Mouse (Mus musculus): ENCODE results near the gene Tfap4. TPM values are rescaled to one million over a fixed set of nuclear protein-coding genes. Genes with fewer than 3 reads are reported as not detected.

The Tfap4 gene
- polyA plus RNA-seq, 1 experiment from 2014 or later: 33.2 TPM

DNA sequence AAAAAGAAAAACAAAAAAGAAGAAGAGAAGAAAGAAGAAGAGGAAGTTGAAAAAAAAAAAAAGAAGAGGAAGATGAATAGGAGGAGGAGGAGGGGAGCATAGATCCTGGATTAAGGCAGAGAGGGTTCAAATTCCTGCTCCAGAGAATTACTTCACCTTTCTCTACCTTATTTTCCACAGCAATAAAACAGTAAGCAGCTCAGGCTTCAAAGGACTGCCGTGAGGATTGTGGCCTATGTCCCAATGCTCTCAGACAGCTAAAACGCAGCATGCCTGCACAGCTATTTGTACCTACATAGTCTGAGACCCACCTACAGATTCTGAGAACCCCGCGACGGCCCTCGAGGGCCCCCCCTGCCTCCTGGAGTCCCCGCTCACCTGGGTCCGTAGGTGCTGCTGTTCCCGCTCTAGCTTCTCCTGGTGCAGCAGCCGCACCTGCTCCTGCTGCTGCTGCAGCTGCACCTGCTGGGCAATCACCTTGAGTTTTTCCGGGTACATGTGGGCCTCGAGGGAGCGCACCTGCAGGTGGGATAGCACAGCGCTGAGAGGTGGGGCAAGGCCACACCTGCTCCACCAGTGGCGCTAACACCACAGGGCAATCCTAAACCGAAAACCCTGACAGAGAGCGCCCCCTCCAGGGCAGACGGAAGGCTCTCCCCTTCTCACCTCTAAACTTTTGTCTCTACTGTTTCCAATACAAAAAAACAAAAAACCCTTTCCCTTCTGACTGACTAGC is 10.5 kb downstream of the Tfap4 start:
- Histone ChIP-seq H3K36me3 (peaks cover 63% of the 10 kb centered on the region), H3K4me3 (no peak overlapping the region), H3K27ac (no peak overlapping the region), H3K4me1 (peaks cover 30% of the 10 kb centered on the region), H3K27me3 (no peaks in the 10 kb centered on the region), H3K9ac (no peak overlapping the region), H3K4me2 (no peak overlapping the region), H3K9me3 (no peaks in the 10 kb centered on the region)
- 88% methylated on average over 18 of the region's 18 CpGs for WGBS
- ATAC-seq (ENCODE audit: insufficient number of reproducible peaks, insufficient read depth, low FRiP score, low TSS enrichment, low read depth): no peak

DNA sequence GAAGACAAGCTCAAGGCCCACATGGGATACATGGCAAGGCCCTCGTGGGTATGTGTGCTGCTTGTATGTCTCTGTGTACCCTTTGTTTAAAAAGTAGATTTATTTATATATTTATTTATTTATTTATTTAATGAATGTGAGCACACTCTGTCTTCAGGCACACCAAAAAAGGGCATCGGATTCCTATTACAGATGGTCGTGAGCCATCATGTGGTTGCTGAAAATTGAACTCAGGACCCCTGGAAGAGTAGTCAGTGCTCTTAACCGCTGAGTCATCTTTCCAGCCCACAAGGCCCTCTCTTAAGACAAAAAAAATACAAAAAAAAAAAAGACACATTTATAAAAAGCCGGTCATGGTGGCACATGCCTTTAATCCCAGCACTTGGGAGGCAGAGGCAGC is 12.0 kb downstream of the Tfap4 start:
- 81% methylated on average over 5 of the region's 5 CpGs for WGBS
- H3K4me1 ChIP-seq: peaks cover 16% of the 10 kb centered on the region
- no peak overlapping the region for H3K27ac ChIP-seq
- H3K9me3 ChIP-seq: no peaks in the 10 kb centered on the region
- peaks cover 63% of the 10 kb centered on the region for H3K36me3 ChIP-seq
- no peaks in the 10 kb centered on the region for H3K27me3 ChIP-seq
- H3K4me3 ChIP-seq: no peak overlapping the region
- H3K4me2 ChIP-seq: no peak overlapping the region
- ATAC-seq (ENCODE audit: insufficient number of reproducible peaks, insufficient read depth, low FRiP score, low TSS enrichment, low read depth): no peak
- no peak overlapping the region for H3K9ac ChIP-seq

GRCm38 (mm10) chr16:4546838-4547237 is 12.8 kb downstream of the Tfap4 start:
- whole genome bisulfite sequencing: 94% methylated on average over 8 of the region's 8 CpGs
- H3K4me2 ChIP-seq: no peak overlapping the region

DNA sequence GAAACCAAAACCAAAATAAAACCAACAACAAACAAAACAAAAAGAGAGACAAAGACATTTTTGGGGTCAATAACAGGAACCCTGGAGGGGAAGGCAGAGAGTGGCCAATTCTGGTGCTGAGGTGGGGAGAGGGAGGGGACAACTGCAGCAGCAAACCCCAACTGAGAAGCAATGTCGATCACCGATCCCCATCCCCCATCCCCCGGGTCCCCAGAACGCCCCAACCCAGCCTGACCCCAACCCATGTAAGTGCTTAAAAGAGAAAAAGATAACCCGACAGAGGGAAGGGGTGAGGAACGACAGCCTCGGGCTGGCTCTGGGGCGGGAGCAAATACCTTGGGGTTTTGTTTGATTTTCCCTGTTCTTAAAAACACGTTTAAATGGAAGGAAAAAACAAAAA is 14.8 kb downstream of the Tfap4 start:
- H3K9me3 ChIP-seq: no peaks in the 10 kb centered on the region
- no peak overlapping the region for H3K27ac ChIP-seq
- H3K4me3 ChIP-seq: no peak overlapping the region
- no peak overlapping the region for H3K9ac ChIP-seq
- H3K4me2 ChIP-seq: no peak overlapping the region
- H3K4me1 ChIP-seq: peaks cover 5% of the 10 kb centered on the region
- no peaks in the 10 kb centered on the region for H3K27me3 ChIP-seq
- no peak for ATAC-seq (ENCODE audit: insufficient number of reproducible peaks, insufficient read depth, low FRiP score, low TSS enrichment, low read depth)
- peaks cover 50% of the 10 kb centered on the region for H3K36me3 ChIP-seq
- 82% methylated on average over 9 of the region's 9 CpGs for WGBS

More at GRCm38 (mm10) chr16:4546838-4547237, 12.8 kb downstream of the Tfap4 start:
- H3K4me1 ChIP-seq: peaks cover 13% of the 10 kb centered on the region
- no peak overlapping the region for H3K9ac ChIP-seq
- ATAC-seq (ENCODE audit: insufficient number of reproducible peaks, insufficient read depth, low FRiP score, low TSS enrichment, low read depth): no peak
- no peak overlapping the region for H3K27ac ChIP-seq
- H3K9me3 ChIP-seq: no peaks in the 10 kb centered on the region
- no peak overlapping the region for H3K4me3 ChIP-seq
- H3K36me3 ChIP-seq: peaks cover 63% of the 10 kb centered on the region
- no peaks in the 10 kb centered on the region for H3K27me3 ChIP-seq

GRCm38 (mm10) chr16:4543266-4543665 is 16.4 kb downstream of the Tfap4 start:
- H3K27me3 ChIP-seq: no peaks in the 10 kb centered on the region
- peaks cover 12% of the 10 kb centered on the region for H3K4me1 ChIP-seq
- no peak overlapping the region for H3K27ac ChIP-seq
- H3K4me3 ChIP-seq: no peak overlapping the region
- peaks cover 34% of the 10 kb centered on the region for H3K36me3 ChIP-seq
- H3K9me3 ChIP-seq: no peaks in the 10 kb centered on the region
- 0 out of 2 replicates have a peak overlapping the region, but pooled peaks have one; percentile 36 for H3K9ac ChIP-seq
- 88% methylated on average over 3 of the region's 3 CpGs for WGBS
- no peak overlapping the region for H3K4me2 ChIP-seq
- ATAC-seq (ENCODE audit: insufficient number of reproducible peaks, insufficient read depth, low FRiP score, low TSS enrichment, low read depth): no peak

DNA sequence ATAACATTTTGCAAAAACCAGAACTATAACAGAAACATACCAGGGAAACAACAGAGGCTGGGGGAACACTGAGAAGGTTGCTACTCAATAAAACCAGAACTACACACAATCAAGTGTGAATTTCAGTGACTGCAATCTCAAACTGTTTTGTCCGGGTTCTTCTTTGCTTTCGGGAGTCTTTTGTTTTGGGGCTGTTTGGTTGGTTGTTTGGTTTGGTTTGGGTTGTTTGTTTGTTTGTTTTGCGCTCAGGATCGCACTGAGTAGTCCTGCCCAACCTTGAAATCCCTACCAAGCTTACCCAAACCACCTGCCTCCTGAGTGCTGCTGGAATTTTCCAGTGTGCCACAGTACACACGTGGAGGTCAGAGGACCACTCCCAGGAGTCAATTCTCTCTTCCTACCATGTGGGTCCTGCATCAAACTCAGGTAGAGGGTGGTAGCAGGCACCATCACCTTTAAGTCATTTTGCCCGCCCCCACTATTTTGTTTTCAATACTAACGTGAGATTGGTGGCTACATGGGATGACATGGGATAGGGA is 17.3 kb downstream of the Tfap4 start:
- WGBS: 46% methylated on average over 7 of the region's 7 CpGs
- Histone ChIP-seq H3K27me3 (no peaks in the 10 kb centered on the region), H3K4me3 (peak overlapping the region; percentile 49), H3K4me1 (peaks cover 19% of the 10 kb centered on the region), H3K9ac (peak overlapping the region; percentile 27; the same call in 1 of the 2 replicates), H3K4me2 (peak overlapping the region; percentile 60), H3K36me3 (peaks cover 28% of the 10 kb centered on the region), H3K9me3 (no peaks in the 10 kb centered on the region), H3K27ac (0 out of 2 replicates have a peak overlapping the region, but pooled peaks have one; percentile 24)
- no peak for ATAC-seq (ENCODE audit: insufficient number of reproducible peaks, insufficient read depth, low FRiP score, low TSS enrichment, low read depth)

- no peaks in the 10 kb centered on the region for H3K9me3 ChIP-seq
- peak; percentile 96 for ATAC-seq (ENCODE audit: insufficient number of reproducible peaks, insufficient read depth, low FRiP score, low TSS enrichment, low read depth)
- no peaks in the 10 kb centered on the region for H3K27me3 ChIP-seq
- H3K4me3 ChIP-seq: peak within 1 kb of the TSS; percentile 49
- 1% methylated on average over 43 of the region's 43 CpGs for WGBS
- H3K4me2 ChIP-seq: peak within 1 kb of the TSS; percentile 60
- H3K4me1 ChIP-seq: peaks cover 19% of the 10 kb centered on the region
- H3K27ac ChIP-seq: peak within 1 kb of the TSS; percentile 71
- H3K36me3 ChIP-seq: peaks cover 21% of the 10 kb centered on the region
- H3K9ac ChIP-seq: peak within 1 kb of the TSS; percentile 70
These were observed 18.0 kb downstream of the Tfap4 start, which contains the start of gene Srl for GRCm38 (mm10) chr16:4541501-4542198. Srl (minus strand) TSS chr16:4541816.

- WGBS: 57% methylated on average over 4 of the region's 4 CpGs
- Histone ChIP-seq H3K9ac (peak overlapping the region; percentile 70; the same call in 1 of the 2 replicates), H3K36me3 (peaks cover 17% of the 10 kb centered on the region), H3K27me3 (no peaks in the 10 kb centered on the region), H3K27ac (no peak overlapping the region), H3K4me2 (peak overlapping the region; percentile 60), H3K4me1 (peaks cover 19% of the 10 kb centered on the region), H3K9me3 (no peaks in the 10 kb centered on the region), H3K4me3 (peak overlapping the region; percentile 49)
- ATAC-seq (ENCODE audit: insufficient number of reproducible peaks, insufficient read depth, low FRiP score, low TSS enrichment, low read depth): no peak
These were observed 18.6 kb downstream of the Tfap4 start for GRCm38 (mm10) chr16:4541033-4541432.

DNA sequence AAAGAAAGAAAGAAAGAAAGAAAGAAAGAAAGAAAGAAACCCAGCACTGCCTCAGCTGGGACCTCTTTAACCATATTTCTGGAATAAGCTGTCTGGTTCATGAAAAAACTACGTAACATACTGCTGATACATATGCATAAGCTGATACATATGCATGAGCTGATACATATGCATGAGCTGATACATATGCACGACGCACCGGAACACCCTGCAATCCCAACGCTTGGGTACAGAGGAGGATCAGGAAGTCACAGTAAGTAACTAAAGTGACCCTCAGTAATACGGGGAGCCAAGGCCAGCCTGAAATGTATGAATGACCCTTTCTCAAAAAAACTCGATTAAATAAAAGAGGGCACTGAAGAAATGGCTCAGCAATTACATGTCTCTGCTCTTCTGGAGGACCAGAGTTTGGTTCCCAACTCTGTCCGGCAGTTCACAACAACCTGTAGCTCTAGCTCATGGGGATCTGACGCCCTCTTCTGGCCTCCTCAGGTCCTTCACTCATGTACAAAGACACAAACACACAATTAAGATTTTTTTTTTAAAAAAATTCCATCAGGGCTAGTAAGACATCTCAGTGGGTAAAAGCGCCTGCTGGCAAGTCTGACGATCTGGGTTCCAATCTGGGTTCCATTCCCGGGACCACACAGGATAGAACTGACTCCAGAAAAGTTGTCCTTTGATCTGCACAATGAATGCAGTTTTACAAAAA is 19.4 kb downstream of the Tfap4 start:
- ATAC-seq (ENCODE audit: insufficient number of reproducible peaks, insufficient read depth, low FRiP score, low TSS enrichment, low read depth): no peak
- no peak overlapping the region for H3K27ac ChIP-seq
- WGBS: 78% methylated on average over 12 of the region's 12 CpGs

DNA sequence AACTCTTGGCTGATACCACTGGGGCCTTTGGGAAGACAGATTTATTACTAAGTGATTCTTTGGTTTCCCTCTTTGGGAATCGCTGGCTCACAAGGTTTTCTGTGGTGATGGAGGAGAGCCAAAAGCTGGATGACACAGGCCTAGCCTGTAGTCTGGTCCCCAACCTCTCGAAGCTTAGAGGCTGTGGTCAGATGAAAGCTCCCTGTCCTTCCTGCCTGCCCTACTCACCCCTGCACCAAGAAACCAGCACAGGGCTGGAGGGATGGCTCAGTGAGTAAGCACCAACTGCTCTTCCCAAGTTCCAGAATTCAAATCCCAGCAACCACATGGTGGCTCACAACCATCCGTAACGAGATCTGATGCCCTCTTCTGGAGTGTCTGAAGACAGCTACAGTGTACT is 20.1 kb downstream of the Tfap4 start:
- H3K27ac ChIP-seq: no peak overlapping the region
- no peak overlapping the region for H3K4me3 ChIP-seq
- WGBS: 87% methylated on average over 4 of the region's 4 CpGs

More for the DNA sequence above, 19.4 kb downstream of the Tfap4 start:
- H3K4me1 ChIP-seq: peaks cover 19% of the 10 kb centered on the region
- no peaks in the 10 kb centered on the region for H3K27me3 ChIP-seq
- no peaks in the 10 kb centered on the region for H3K9me3 ChIP-seq
- H3K4me2 ChIP-seq: no peak overlapping the region
- peaks cover 8% of the 10 kb centered on the region for H3K36me3 ChIP-seq
- H3K9ac ChIP-seq: no peak overlapping the region
- H3K4me3 ChIP-seq: no peak overlapping the region

More for the DNA sequence above, 20.1 kb downstream of the Tfap4 start:
- Histone ChIP-seq H3K36me3 (peaks cover 4% of the 10 kb centered on the region), H3K4me1 (peaks cover 19% of the 10 kb centered on the region), H3K9me3 (no peaks in the 10 kb centered on the region), H3K4me2 (no peak overlapping the region), H3K9ac (no peak overlapping the region), H3K27me3 (no peaks in the 10 kb centered on the region)
- ATAC-seq (ENCODE audit: insufficient number of reproducible peaks, insufficient read depth, low FRiP score, low TSS enrichment, low read depth): no peak
